Mouse (Mus musculus) adrenal gland, postnatal 25 days (tissue): ENCODE results near the gene Washc3. TPM values are rescaled to one million over a fixed set of nuclear protein-coding genes. Genes with fewer than 3 reads are reported as not detected.

Experiments used
- DNase-seq: peaks from one replicate; pipeline ENCODE4 v3.0.0; 2021; ENCODE audit warnings: mixed read lengths
- long read RNA-seq: library from polyadenylated mRNA; stranded (forward); transcript quantifications from one replicate; pipeline ENCODE4 v2.0.0, GENCODE M21; 2021
- total RNA-seq: library from RNA; stranded (reverse); gene quantifications from 2 replicates; pipeline ENCODE4 v1.2.3, GENCODE M21; 2021

Washc3 gene
- 59.6 and 62.9 TPM in 2 replicates for total RNA-seq
- long read RNA-seq, transcript Washc3-201 (7 exons, 1,052 nt): major isoform, 27 of 52 reads
- long read RNA-seq, transcript Washc3-203 (7 exons, 838 nt): minor isoform, 6 of 52 reads
- long read RNA-seq, partial matches to known transcripts: 16 of 52 reads
- long read RNA-seq, other reads (novel, unspliced or antisense): 3 of 52 reads

GRCm38 (mm10) chr10:88200951-88201638, at the start of gene Washc3:
TSS of gene Washc3 (plus strand) at chr10:88201093.
- DNase-seq: peak; percentile 92

DNA sequence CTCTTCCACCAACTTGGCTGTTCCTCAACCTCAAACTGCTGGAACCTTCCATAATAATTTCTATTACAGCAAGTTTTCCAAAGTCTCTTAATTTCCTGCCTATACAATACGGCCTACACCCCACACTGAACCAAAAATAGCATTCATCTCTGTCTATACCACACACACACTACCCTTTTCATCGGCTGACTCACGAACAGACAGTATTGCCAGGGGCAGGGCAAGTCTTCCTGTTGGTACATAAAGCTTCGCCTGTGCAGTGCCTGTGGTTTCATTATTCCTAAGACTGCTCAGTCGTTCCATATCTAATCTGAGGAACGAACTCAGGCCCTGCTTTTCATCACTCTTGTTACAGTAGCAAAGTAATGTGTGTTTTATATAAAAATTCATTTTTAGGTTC, 49.2 kb upstream of the Washc3 start:
- DNase-seq: no peak

DNA sequence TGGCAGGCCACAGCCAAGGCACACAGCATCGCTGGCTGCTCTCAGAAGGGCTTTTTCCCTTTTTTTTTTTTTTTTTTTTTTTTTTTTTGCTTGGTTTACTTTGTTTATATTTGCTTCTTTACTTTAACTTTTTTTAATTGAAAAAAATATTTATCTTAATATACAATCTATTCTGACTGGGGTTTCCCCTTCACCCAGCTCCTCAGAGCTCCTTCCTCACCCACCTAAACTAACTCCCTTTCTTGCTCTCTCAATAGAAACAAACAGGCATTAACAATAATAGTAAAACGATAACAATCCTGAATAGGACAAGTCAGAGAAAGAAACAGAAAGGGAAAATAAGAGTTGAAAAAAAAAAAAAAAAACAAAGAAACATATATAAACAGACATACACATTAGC, 38.8 kb upstream of the Washc3 start:
- no peak for DNase-seq

- no peak for DNase-seq
These were observed 38.2 kb upstream of the Washc3 start for GRCm38 (mm10) chr10:88162676-88163075.

DNA sequence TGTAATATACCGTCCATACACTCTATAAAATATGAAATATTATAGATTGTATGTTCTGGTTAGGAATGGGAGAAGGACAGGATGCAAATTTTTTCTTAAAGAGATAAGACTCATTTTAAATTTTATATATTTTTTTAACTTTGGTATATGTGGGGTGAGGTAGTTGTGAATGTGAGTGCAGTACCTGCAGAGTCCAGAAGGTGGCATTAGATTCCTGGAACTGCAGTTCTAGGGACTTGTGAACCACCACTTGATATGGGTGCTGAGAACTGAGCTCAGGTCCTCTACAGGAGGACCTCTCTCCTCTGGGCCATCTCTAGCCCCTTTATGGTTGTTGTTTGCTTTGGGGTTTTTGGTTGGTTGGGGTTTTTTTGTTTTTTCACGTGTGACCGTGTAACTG, 34.7 kb upstream of the Washc3 start:
- DNase-seq: no peak

GRCm38 (mm10) chr10:88167438-88168077, 33.3 kb upstream of the Washc3 start:
- no peak for DNase-seq

GRCm38 (mm10) chr10:88200541-88200940, 352 bp upstream of the Washc3 start:
- no peak for DNase-seq

GRCm38 (mm10) chr10:88201650-88202049, 757 bp downstream of the Washc3 start:
- no peak for DNase-seq

GRCm38 (mm10) chr10:88202581-88202980, 1.7 kb downstream of the Washc3 start:
- DNase-seq: no peak

- no peak for DNase-seq
These were observed 2.3 kb downstream of the Washc3 start for GRCm38 (mm10) chr10:88203236-88203635.

DNA sequence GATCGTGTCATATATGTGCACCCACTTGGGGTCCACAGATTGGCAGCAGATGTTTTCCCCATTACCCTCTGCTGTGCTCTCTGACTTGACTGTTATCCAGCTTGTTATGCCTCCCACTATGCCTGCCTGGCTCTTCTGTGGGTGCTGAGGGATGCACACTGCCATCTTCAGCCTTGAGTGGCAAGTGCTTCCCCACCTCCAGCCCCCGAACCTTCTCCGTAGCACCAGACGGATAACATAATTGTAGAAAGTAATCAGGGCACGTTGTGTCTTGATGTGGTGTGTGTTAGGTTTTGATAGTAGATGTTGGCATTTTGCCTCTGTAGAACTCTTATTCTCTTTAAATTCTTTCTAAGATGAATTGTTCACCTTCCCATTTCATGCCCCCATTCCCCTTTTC, 11.8 kb downstream of the Washc3 start:
- no peak for DNase-seq

- no peak for DNase-seq
These were observed 14.1 kb downstream of the Washc3 start for GRCm38 (mm10) chr10:88214800-88215514.

- DNase-seq: peak; percentile 38
These were observed 17.3 kb downstream of the Washc3 start for GRCm38 (mm10) chr10:88218161-88218560.

DNA sequence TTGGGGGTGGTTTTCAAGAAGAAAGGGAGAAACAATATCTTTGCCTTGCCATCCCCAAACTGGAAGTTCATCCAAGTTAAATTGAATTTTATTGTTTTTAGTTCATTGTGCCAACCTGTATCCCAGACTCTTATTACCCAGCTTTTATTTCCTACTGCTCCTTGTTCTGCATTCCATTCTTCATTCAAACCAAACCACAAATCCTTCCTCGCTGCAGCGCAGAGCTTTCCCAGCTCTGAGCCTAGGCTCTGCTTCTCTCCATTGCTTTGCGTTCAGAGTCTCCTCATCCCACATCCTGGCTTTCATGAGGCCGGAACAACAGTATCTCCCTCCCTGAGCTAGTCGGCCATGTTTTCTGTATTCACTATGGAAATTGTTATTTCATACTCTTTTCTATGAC, 20.8 kb downstream of the Washc3 start:
- no peak for DNase-seq

DNA sequence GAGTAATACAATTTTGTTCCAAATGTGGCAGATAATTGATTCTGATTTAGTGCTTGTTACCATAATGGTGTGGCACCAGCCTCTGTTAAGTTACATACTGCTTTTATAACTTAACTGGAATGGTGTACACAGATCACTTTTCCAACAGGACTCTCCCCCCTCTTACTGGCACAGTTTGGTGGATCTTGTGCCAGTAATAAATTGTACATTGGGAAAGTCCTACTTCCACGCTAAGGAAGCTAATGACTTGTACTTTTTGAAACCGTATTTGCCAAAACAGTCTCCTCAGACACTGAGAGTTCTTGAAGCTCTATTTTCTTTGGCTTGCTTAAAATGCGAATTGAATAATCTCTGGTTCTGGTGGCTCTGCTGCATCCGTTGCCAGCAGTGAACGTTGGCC, 24.5 kb downstream of the Washc3 start:
- DNase-seq: no peak

DNA sequence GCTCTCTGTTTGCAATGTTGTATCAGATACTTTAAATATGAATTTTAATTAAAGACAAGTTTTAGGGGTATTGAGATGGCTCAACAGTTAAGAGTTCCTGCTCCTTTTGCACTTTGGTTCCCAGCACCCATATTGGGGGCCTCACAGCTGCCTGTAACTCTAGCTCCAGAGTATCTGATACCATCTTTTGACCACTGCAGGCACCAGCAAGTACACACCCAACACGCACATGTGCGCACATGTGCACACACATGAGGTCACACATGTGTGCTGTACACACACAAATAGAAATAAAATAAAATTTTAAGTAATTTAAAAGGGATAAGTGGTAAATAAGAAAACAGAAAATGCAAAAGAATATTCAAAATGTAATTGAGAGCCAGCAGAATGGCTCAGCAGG, 27.1 kb downstream of the Washc3 start:
- no peak for DNase-seq

- DNase-seq: no peak
These were observed 27.7 kb downstream of the Washc3 start for GRCm38 (mm10) chr10:88228521-88229017.

- no peak for DNase-seq
These were observed 30.8 kb downstream of the Washc3 start for GRCm38 (mm10) chr10:88231671-88232070.

- no peak for DNase-seq
These were observed 31.9 kb downstream of the Washc3 start for GRCm38 (mm10) chr10:88232765-88233164.

DNA sequence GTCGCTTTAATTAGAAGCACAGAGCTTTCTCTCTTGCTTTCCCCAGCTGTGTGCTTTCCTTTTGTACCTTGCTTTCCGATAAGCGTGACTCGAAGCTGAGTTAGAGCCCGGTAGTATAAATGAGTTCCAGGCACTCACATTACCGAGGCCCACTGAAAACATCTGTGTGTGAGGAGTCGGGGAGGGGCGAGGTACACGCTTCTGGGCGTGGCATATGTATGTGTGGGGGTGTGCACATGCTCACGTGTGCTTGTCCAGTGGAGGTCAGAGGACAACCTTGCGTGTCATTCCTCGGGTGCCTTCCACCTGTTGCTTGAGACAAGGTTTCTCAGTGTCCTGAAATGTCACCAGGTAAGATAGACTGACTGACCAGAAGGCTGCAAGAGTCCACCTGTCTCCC, 43.8 kb downstream of the Washc3 start:
- DNase-seq: no peak

- no peak for DNase-seq
These were observed 49.4 kb downstream of the Washc3 start for GRCm38 (mm10) chr10:88250300-88250699.

DNA sequence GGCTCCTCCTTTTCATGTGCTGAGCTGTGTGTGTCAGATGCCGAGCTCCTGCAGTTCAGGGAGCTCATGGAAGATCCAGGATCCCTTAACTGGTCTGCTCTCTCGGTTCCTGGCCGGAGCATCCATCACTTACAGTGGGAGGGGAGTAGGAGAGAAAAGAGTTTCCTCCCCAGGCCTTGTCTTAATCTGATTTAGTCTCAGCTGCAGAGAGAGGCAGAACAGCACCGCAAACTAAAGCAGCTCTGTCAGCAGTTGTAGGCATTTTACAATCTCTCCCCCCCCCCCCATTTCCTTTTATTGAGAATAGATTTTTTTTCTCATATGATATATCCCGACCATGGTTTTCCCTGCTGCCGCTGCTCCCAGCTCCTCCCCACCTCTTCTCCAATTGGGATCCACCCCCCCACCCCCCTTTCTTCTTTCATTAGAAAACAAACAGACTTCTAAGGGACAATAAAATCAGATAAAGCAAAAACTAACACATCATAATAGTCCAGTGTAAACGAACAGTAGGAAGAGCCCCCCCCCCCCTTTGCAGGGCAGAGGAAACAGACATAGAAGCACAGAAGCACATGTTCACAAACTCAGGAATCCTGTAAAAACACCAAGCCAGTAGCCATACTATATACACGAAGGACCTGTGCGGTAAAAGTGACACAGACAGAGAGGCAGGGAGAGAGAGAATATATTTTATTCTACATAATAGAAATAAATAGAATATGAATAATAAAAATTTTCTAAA, 51.4 kb downstream of the Washc3 start:
- DNase-seq: no peak
